ENCODE assay signal across 17 mouse cellular contexts in the genomic region with DNA sequence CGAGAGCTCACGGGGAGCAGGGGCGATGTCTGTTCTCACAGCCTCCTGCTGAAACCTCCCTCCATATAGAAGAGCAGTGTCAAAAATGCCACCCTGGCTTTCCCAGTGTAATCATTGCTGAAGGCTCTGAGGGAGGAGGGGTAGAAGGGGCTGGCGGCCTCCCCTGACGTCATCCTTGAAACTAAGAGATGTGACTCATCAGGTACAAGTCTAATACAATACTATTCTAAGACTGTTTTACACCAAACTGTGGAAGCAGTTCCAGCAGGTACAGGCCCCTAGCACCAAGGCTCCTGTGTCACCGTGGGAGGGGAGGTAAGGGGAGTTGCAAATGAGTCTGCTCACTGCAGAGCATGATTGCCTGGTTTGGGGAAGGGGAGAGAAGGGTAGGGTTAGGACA. TPM values are rescaled to one million over a fixed set of nuclear protein-coding genes. Genes with fewer than 3 reads are reported as not detected.
A peak's percentile ranks its signal among the peaks of the same experiment; 100 is the strongest.
DNase-seq lines count a peak whose midpoint lies in the region; TF ChIP-seq lines count a peak whose summit lies in the region.
"Had no signal": no experiment of that assay in that cellular context is flagged by ENCODE, and none has a peak within 500 bp of the region (broad histone marks: within the 10 kb centered on the region; RNA-seq: fewer than 3 reads in every experiment).

No protein-coding gene starts in this region.

- H3K4me3 ChIP-seq in CH12.LX (replicated peaks in 1 of 3; ENCODE audit: low read depth in 2 of 3, low read length in 2 of 3, poor library complexity in 1 of 3) = no peak overlapping the region
- no peak overlapping the region for H3K4me3 ChIP-seq in embryonic facial prominence, embryonic 10.5 days
- H3K4me3 ChIP-seq: hindbrain, embryonic 15.5 days; lung, embryonic 15.5 days; neural tube, embryonic 12.5 days had no signal

- no peaks in the 10 kb centered on the region for H3K79me2 ChIP-seq in CH12.LX (replicated peaks; ENCODE audit: control insufficient read depth, extremely low read depth, insufficient read depth, poor library complexity, severe bottlenecking)

- no peak for TF ChIP-seq POLR2A in CH12.LX (IDR thresholded peaks at IDR 0.05; ENCODE audit: low read depth, low read length)

- peak overlapping the region; percentile 42; the same call in 1 of the 2 replicates for H3K4me2 ChIP-seq in CH12.LX (ENCODE audit: insufficient read depth, low read depth, poor library complexity, severe bottlenecking)
- H3K4me2 ChIP-seq: hindbrain, embryonic 15.5 days; lung, embryonic 15.5 days; neural tube, embryonic 12.5 days had no signal

- H3K4me1 ChIP-seq in CH12.LX (ENCODE audit: control insufficient read depth in 1 of 2, insufficient read depth in 2 of 2) = peaks cover 0 to 18% of the 10 kb centered on the region in 2 experiments; a peak in 2 of 4 replicates
- peaks cover 16% of the 10 kb centered on the region; the same call in 1 of the 2 replicates for H3K4me1 ChIP-seq in embryonic facial prominence, embryonic 10.5 days
- H3K4me1 ChIP-seq: lung, embryonic 15.5 days had no signal

- in situ Hi-C loops in CH12.LX (cut with MboI; ENCODE audit: low pct_ligation_motif_present, low pct_unique_long_range_greater_than_20kb, low sequenced_read_pairs) = loop anchor here (25.0 kb wide), 1 partner anchor 90 kb away; no protein-coding TSS in a partner anchor

- peak; percentile 8 to 10 for DNase-seq in kidney, postnatal 4 days
- DNase-seq in kidney, postnatal 36 days = no peak
- peak; percentile 56 for DNase-seq in CH12.LX (ENCODE audit: extremely low read depth)
- DNase-seq in adrenal gland, adult 18-20 months (ENCODE audit: low spot score in 2 of 2) = peak; percentile 20 to 31
- DNase-seq in embryo, embryonic 10.5 days (ENCODE audit: low spot score) = peak; percentile 13
- DNase-seq in layer of hippocampus, adult 9-10 months (ENCODE audit: low spot score) = no peak
- no peak for DNase-seq in embryonic facial prominence, embryonic 10.5 days (ENCODE audit: low spot score)
- DNase-seq: cerebellum, adult 2 months; heart, adult 18-20 months; kidney, postnatal 14 days; right cerebral cortex, postnatal 4 days; thymus, postnatal 25 days had no signal

- H3K9me3 ChIP-seq in CH12.LX (replicated peaks; ENCODE audit: low read length) = no peaks in the 10 kb centered on the region
- no peaks in the 10 kb centered on the region for H3K9me3 ChIP-seq in embryonic facial prominence, embryonic 10.5 days
- H3K9me3 ChIP-seq: hindbrain, embryonic 15.5 days; lung, embryonic 15.5 days; neural tube, embryonic 12.5 days had no signal

- TF ChIP-seq EP300 in CH12.LX (IDR thresholded peaks at IDR 0.05; ENCODE audit: low read length) = no peak

- H3K27me3 ChIP-seq in CH12.LX (replicated peaks) = no peaks in the 10 kb centered on the region
- peaks cover 31% of the 10 kb centered on the region for H3K27me3 ChIP-seq in embryonic facial prominence, embryonic 10.5 days (replicated peaks; ENCODE audit: low read depth, poor library complexity, severe bottlenecking)
- H3K27me3 ChIP-seq: hindbrain, embryonic 15.5 days; lung, embryonic 15.5 days; neural tube, embryonic 12.5 days had no signal

- 0 out of 2 replicates have a peak overlapping the region, but pooled peaks have one; percentile 51 for H3K9ac ChIP-seq in CH12.LX (ENCODE audit: insufficient read depth, low read depth)
- H3K9ac ChIP-seq: hindbrain, embryonic 15.5 days; lung, embryonic 15.5 days; neural tube, embryonic 12.5 days had no signal

- 49% methylated on average over 6 of the region's 6 CpGs for WGBS in embryonic facial prominence, embryonic 10.5 days

- no peaks in the 10 kb centered on the region for H3K36me3 ChIP-seq in CH12.LX (replicated peaks in 1 of 2; ENCODE audit: control insufficient read depth in 1 of 2, insufficient read depth in 1 of 2, low read length in 1 of 2)
- H3K36me3 ChIP-seq in embryonic facial prominence, embryonic 10.5 days (replicated peaks) = no peaks in the 10 kb centered on the region
- H3K36me3 ChIP-seq: hindbrain, embryonic 15.5 days; lung, embryonic 15.5 days; neural tube, embryonic 12.5 days had no signal

- peak overlapping the region; percentile 94 for H3K27ac ChIP-seq in CH12.LX (ENCODE audit: insufficient read depth, low read depth)
- no peak overlapping the region for H3K27ac ChIP-seq in embryonic facial prominence, embryonic 10.5 days (replicated peaks)
- H3K27ac ChIP-seq: hindbrain, embryonic 15.5 days; lung, embryonic 15.5 days; neural tube, embryonic 12.5 days had no signal

- no peak for TF ChIP-seq RAD21 in CH12.LX (IDR thresholded peaks at IDR 0.05; ENCODE audit: low read depth, low read length)

- TF ChIP-seq CTCF in CH12.LX (conservative IDR thresholded peaks at IDR 0.05 in 1 of 2, IDR thresholded peaks at IDR 0.05 in 1 of 2; ENCODE audit: low read depth in 2 of 2, low read length in 2 of 2) = no peak

- dilution Hi-C loops in CH12.LX (cut with MboI; ENCODE audit: extremely low pct_ligation_motif_present, extremely low pct_unique_long_range_greater_than_20kb, low sequenced_read_pairs) = no loop called here

TF ChIP-seq in CH12.LX, 34 proteins besides CTCF, POLR2A, EP300 and RAD21:
- TF ChIP-seq PAX5 (IDR thresholded peaks at IDR 0.05; ENCODE audit: low read length) (no peak), IRF4 (IDR thresholded peaks at IDR 0.05; ENCODE audit: low read depth, low read length) (peak; percentile 35), JUND (conservative IDR thresholded peaks at IDR 0.05; ENCODE audit: low read depth, low read length) (peak; percentile 53; the same call in 1 of the 2 replicates), JUN (IDR thresholded peaks at IDR 0.05; ENCODE audit: insufficient read depth, low read depth, low read length) (peak; percentile 70)

RNA-seq across cellular contexts. Expression of gene Tmem255a, which starts 5.1 kb away (rescaled TPM):
- total RNA-seq in CH12.LX (2012; rRNA removed) = 0.29 and 0.30 TPM in 2 replicates
- 0.63 and 0.68 TPM in 2 replicates for total RNA-seq in CH12.LX (2014; rRNA removed)
- 1.4 TPM in 2 replicates for polyA plus RNA-seq in CH12.LX (2012; ENCODE audit: insufficient read length, low read depth)
- 10 to 100 TPM; 20.4 to 38.1 TPM for total RNA-seq in adrenal gland, adult 18-20 months (2021)
- polyA plus RNA-seq in embryonic facial prominence, embryonic 10.5 days (2016; fragmentation: Nextera tagmentation; extraction: Ambion mirVana) = 19.4 and 22.4 TPM in 2 replicates
- total RNA-seq: megakaryocyte, adult 5-6 weeks had no signal
- polyA plus RNA-seq: liver, adult 2 months had no signal

RNA-seq across cellular contexts. Expression of gene Zbtb33, which starts 57.5 kb away (rescaled TPM):
- total RNA-seq in CH12.LX (2012; rRNA removed) (14.0 and 15.4 TPM in 2 replicates), CH12.LX (2014; rRNA removed) (25.0 and 26.4 TPM in 2 replicates)
- 10.0 and 10.7 TPM in 2 replicates for polyA plus RNA-seq in CH12.LX (2012; ENCODE audit: insufficient read length, low read depth)
- 10 to 100 TPM; 28.0 to 36.1 TPM for total RNA-seq in adrenal gland, adult 18-20 months (2021)
- polyA plus RNA-seq in embryonic facial prominence, embryonic 10.5 days (2016; fragmentation: Nextera tagmentation; extraction: Ambion mirVana) = 3.0 and 3.4 TPM in 2 replicates

Comparison
In these comparisons a context has a peak if more than half of its experiments do, and no peak if none do; other contexts are left out.
1. DNase-seq: peak in kidney, postnatal 4 days (2 of 2), CH12.LX (single experiment), adrenal gland, adult 18-20 months (2 of 2) and embryo, embryonic 10.5 days (single experiment); none in kidney, postnatal 36 days (0 of 2), layer of hippocampus, adult 9-10 months (single experiment) and embryonic facial prominence, embryonic 10.5 days (single experiment).
2. RNA of gene Tmem255a, which starts 5.1 kb away (total RNA-seq): 20.4 to 38.1 TPM in adrenal gland, adult 18-20 months; 0.29 to 0.68 TPM in CH12.LX; every median in the first group is over 10 times any median in the second.